Comparison of ENCODE assay signal across 9 mouse cellular contexts in genomic region chr11:79214015-79214418, GRCm38 (mm10). TPM values are rescaled to one million over a fixed set of nuclear protein-coding genes. Genes with fewer than 3 reads are reported as not detected.
DNase-seq lines count a peak whose midpoint lies in the region; ATAC-seq lines count a peak whose summit lies in the region.
"Had no signal": no experiment of that assay in that cellular context is flagged by ENCODE, and none has a peak within 500 bp of the region (broad histone marks: within the 10 kb centered on the region; RNA-seq: fewer than 3 reads in every experiment).

No protein-coding gene starts in this region.

- H3K4me2 ChIP-seq in heart, embryonic 15.5 days = no peak overlapping the region
- no peak overlapping the region for H3K4me2 ChIP-seq in liver, embryonic 13.5 days
- H3K4me2 ChIP-seq in stomach, embryonic 14.5 days (replicated peaks; ENCODE audit: low read depth, low read length) = no peak overlapping the region

- peak; percentile 90 for DNase-seq in CD4-positive, CD25-positive, alpha-beta regulatory T cell, adult 2 months (ENCODE audit: low read depth, low spot score)
- DNase-seq in forebrain, embryonic 10.5 days (ENCODE audit: extremely low spot score, low spot score) = peak; percentile 88
- DNase-seq in kidney, postnatal 25 days = peak; percentile 93 to 94
- DNase-seq in liver, embryonic 13.5 days = peak; percentile 67
- peak; percentile 80 to 86 for DNase-seq in natural killer cell, adult 2 months (ENCODE audit: low spot score in 2 of 2)

- H3K4me1 ChIP-seq in brown adipose tissue, adult 24 weeks (ENCODE audit: control insufficient read depth, insufficient read depth, insufficient read length, low read length) = peaks cover 15% of the 10 kb centered on the region; the same call in 1 of the 2 replicates
- H3K4me1 ChIP-seq in forebrain, embryonic 10.5 days = peaks cover 9% of the 10 kb centered on the region
- H3K4me1 ChIP-seq in heart, embryonic 15.5 days (replicated peaks) = peaks cover 24% of the 10 kb centered on the region
- 0 out of 2 replicates have a peak, but pooled peaks cover 3% of the 10 kb centered on the region for H3K4me1 ChIP-seq in liver, embryonic 13.5 days (replicated peaks)
- H3K4me1 ChIP-seq in stomach, embryonic 14.5 days (ENCODE audit: control insufficient read depth, insufficient read depth, low read length) = no peaks in the 10 kb centered on the region; the same call in 1 of the 2 replicates

- no peak overlapping the region for H3K4me3 ChIP-seq in brown adipose tissue, adult 24 weeks (ENCODE audit: insufficient read depth, low read depth, low read length)
- no peak overlapping the region for H3K4me3 ChIP-seq in forebrain, embryonic 10.5 days
- no peak overlapping the region for H3K4me3 ChIP-seq in heart, embryonic 15.5 days
- no peak overlapping the region for H3K4me3 ChIP-seq in liver, embryonic 13.5 days (replicated peaks)
- no peak overlapping the region for H3K4me3 ChIP-seq in stomach, embryonic 14.5 days (ENCODE audit: low read depth, low read length)
- H3K4me3 ChIP-seq: erythroblast, embryonic 14.5 days had no signal

- 12% methylated on average over 14 of the region's 14 CpGs for WGBS in forebrain, embryonic 10.5 days
- 6% methylated on average over 14 of the region's 14 CpGs for WGBS in heart, embryonic 15.5 days
- 6% methylated on average over 14 of the region's 14 CpGs for WGBS in liver, embryonic 13.5 days (ENCODE audit: insufficient replicate concordance)
- WGBS in stomach, embryonic 14.5 days = 10% methylated on average over 14 of the region's 14 CpGs

- no peaks in the 10 kb centered on the region for H3K36me3 ChIP-seq in forebrain, embryonic 10.5 days (replicated peaks)
- H3K36me3 ChIP-seq in heart, embryonic 15.5 days = no peaks in the 10 kb centered on the region
- no peaks in the 10 kb centered on the region for H3K36me3 ChIP-seq in liver, embryonic 13.5 days
- H3K36me3 ChIP-seq in stomach, embryonic 14.5 days (ENCODE audit: control insufficient read depth, insufficient read depth, low read length) = no peaks in the 10 kb centered on the region

- ATAC-seq in heart, embryonic 15.5 days (replicated peaks; ENCODE audit: insufficient number of reproducible peaks, insufficient read depth, low FRiP score, low read depth) = peak; percentile 93
- ATAC-seq in liver, embryonic 13.5 days (ENCODE audit: low read depth) = peak; percentile 57
- ATAC-seq in stomach, embryonic 14.5 days (ENCODE audit: insufficient number of reproducible peaks, insufficient read depth, low FRiP score, low read depth) = peak; percentile 89

- H3K27ac ChIP-seq in brown adipose tissue, adult 24 weeks (replicated peaks; ENCODE audit: low read depth, low read length) = peak overlapping the region; percentile 97
- H3K27ac ChIP-seq in forebrain, embryonic 10.5 days = peak overlapping the region; percentile 63; the same call in 1 of the 2 replicates
- H3K27ac ChIP-seq in heart, embryonic 15.5 days = peak overlapping the region; percentile 69
- H3K27ac ChIP-seq in liver, embryonic 13.5 days = no peak overlapping the region
- no peak overlapping the region; the same call in 1 of the 2 replicates for H3K27ac ChIP-seq in stomach, embryonic 14.5 days (ENCODE audit: low read length)

- no peak overlapping the region for H3K9ac ChIP-seq in heart, embryonic 15.5 days
- H3K9ac ChIP-seq in liver, embryonic 13.5 days = no peak overlapping the region
- no peak overlapping the region for H3K9ac ChIP-seq in stomach, embryonic 14.5 days (replicated peaks; ENCODE audit: low read depth, low read length)

- no peaks in the 10 kb centered on the region for H3K27me3 ChIP-seq in forebrain, embryonic 10.5 days (ENCODE audit: poor library complexity, severe bottlenecking)
- no peaks in the 10 kb centered on the region for H3K27me3 ChIP-seq in heart, embryonic 15.5 days
- H3K27me3 ChIP-seq in liver, embryonic 13.5 days = no peaks in the 10 kb centered on the region
- H3K27me3 ChIP-seq in stomach, embryonic 14.5 days (ENCODE audit: control insufficient read depth, insufficient read depth, low read length) = no peaks in the 10 kb centered on the region

- no peaks in the 10 kb centered on the region for H3K9me3 ChIP-seq in forebrain, embryonic 10.5 days
- no peaks in the 10 kb centered on the region for H3K9me3 ChIP-seq in heart, embryonic 15.5 days (replicated peaks)
- no peaks in the 10 kb centered on the region for H3K9me3 ChIP-seq in liver, embryonic 13.5 days (replicated peaks)
- no peaks in the 10 kb centered on the region for H3K9me3 ChIP-seq in stomach, embryonic 14.5 days (ENCODE audit: control insufficient read depth, low read depth, low read length)

RNA-seq across cellular contexts. Expression of gene Wsb1, which starts 40.5 kb away (rescaled TPM):
- 8.8 TPM in 2 replicates for polyA plus RNA-seq in brown adipose tissue, adult 24 weeks (2012; ENCODE audit: insufficient read depth, insufficient read length, missing spikeins)
- 256 and 266 TPM in 2 replicates for polyA plus RNA-seq in forebrain, embryonic 10.5 days (2016; fragmentation: Nextera tagmentation; extraction: Ambion mirVana)
- 119 and 135 TPM in 2 replicates for polyA plus RNA-seq in heart, embryonic 15.5 days (2015; fragmentation: Nextera tagmentation; extraction: Ambion mirVana)
- 38.0 and 44.7 TPM in 2 replicates for polyA plus RNA-seq in liver, embryonic 13.5 days (2015; fragmentation: Nextera tagmentation; extraction: Ambion mirVana)
- 302 and 323 TPM in 2 replicates for polyA plus RNA-seq in stomach, embryonic 14.5 days (2014; fragmentation: Nextera tagmentation; extraction: Ambion mirVana)

Comparison
In these comparisons a context has a peak if more than half of its experiments do, and no peak if none do; other contexts are left out.
1. H3K27ac ChIP-seq: peak in brown adipose tissue, adult 24 weeks (single experiment), forebrain, embryonic 10.5 days (single experiment) and heart, embryonic 15.5 days (single experiment); none in liver, embryonic 13.5 days (single experiment) and stomach, embryonic 14.5 days (single experiment).
2. Peak in every context shown above with its lines, with median percentiles within 50 percentile points of each other: DNase-seq and ATAC-seq.